Mouse (Mus musculus): Measurements from ENCODE around the gene Gtf3c1.

Gtf3c1 gene

DNA sequence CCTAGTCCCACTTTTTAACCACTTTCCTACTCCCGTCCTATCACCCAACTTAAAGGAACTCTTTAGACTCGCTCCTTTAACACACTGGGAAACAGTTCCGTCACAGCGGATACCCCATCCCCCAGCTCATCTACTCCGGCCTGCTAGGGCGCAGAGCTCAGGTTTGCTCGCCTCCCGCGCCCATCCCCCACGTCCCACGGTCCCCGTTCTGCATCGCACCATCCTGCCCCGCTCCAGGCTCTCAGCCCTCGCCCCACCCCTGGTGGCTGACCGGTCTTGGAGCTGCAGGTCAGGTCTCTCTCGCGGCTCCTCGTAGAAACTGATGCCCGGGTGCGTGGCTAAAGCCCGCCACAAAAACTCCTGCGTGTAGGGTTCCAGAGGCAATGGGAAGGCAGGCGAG, 394 bp downstream of the Gtf3c1 start:
- in situ Hi-C loops (cut with MboI): no loop called here

GRCm38 (mm10) chr7:125702791-125703190, 4.8 kb downstream of the Gtf3c1 start:
- in situ Hi-C loops (cut with MboI): no loop called here

- in situ Hi-C loops (cut with MboI): no loop called here
Observed at GRCm38 (mm10) chr7:125694056-125694455, 13.5 kb downstream of the Gtf3c1 start.

DNA sequence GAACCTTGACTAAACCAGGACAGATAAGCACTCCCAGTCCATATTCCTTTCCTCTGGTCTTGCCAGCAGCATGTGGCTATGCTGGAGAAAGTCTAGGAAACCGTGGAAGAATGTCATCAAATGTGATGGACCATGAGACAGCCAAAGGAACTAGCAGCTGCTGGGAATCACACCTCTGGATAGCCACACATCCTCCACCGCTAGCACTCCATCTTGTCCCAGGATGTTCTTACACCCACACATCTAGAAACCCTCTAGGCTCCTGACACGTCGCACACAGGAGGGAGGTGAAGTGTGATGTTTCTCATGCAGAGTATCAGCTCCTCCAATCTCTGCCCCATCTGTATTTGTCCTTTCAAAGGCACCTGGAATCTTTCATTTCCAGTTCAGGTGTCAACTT, 17.1 kb downstream of the Gtf3c1 start:
- in situ Hi-C loops (cut with MboI): no loop called here

GRCm38 (mm10) chr7:125679936-125680335, 27.6 kb downstream of the Gtf3c1 start:
- in situ Hi-C loops (cut with MboI): no loop called here

DNA sequence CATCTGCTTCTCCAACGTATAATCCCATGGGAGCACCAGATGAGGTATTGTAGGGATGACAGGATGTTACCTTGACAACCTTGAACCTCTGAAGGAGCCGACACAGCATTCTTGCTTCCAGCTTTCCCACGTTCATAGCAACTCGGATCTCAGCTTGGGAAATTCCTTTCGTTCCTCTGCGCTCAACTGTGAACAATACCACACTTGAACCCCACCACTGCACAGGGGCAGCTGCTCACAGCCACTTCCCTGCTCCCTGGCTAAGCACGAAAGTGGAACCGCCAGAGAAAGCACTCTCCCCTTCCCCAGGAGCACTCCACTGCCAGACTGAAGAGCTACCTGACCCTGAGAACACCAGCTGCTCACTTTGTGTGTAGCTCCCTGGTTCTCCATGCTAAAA, 28.8 kb downstream of the Gtf3c1 start:
- in situ Hi-C loops (cut with MboI): no loop called here

DNA sequence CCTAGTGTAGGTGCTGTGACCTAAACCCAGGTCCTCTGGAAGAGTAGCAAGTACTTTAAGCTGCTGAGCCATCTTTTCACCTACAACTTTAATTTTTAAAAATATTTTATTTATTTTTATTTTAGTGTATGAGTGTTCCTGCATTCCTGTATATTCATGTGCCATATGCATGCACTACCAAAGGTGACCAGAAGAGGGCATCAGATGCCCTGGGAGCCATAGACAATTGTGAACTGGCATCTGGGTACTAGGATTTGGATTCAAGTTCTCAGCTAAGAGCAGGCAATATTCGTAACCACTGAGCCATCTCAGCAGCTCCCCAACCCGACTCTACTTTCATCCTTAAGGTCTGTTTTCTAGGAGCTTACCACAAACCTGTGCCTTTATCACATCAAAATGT, 32.7 kb downstream of the Gtf3c1 start:
- in situ Hi-C loops (cut with MboI): no loop called here

GRCm38 (mm10) chr7:125671396-125671795, 36.2 kb downstream of the Gtf3c1 start:
- in situ Hi-C loops (cut with MboI): no loop called here

GRCm38 (mm10) chr7:125670865-125671264, 36.7 kb downstream of the Gtf3c1 start:
- in situ Hi-C loops (cut with MboI): no loop called here

DNA sequence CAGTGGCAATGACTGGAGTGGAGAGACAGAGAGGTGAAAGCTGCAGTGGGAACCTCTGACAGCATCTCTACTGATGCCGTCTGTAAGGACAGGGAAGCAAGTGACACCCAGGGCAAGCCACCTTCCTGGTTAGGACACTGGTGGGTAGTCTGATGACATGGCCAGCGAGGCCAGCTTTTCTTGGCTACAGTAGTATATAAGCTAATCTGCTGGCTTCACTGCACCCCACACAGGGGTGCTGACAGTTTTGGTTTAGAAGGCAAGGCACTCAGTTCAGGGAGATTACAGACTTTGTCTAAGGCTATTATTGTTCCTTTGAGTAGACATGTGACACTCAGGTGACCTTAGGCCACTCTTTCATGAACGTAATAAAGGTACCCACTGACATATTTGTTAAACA, 43.9 kb downstream of the Gtf3c1 start:
- in situ Hi-C loops (cut with MboI): no loop called here

DNA sequence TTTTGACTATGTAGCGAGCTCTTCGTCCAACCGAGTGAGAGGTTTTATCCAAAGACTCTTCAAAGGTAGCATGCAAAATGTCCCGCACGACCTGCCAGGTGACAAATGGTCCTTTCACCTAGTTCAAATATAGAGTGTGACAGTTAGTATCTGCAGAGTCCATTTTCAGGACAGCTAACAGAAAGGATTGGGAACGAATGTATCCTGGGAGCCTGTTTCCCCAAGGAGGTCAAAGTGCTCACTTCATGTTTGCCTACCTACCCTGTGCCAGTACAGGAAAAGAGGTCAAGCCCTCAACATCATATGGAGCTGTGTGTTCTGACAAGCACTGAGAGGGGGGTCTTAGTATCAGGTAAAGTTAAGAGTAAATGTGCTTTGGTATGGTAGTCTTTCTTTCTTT, 50.1 kb downstream of the Gtf3c1 start:
- in situ Hi-C loops (cut with MboI): no loop called here

GRCm38 (mm10) chr7:125649013-125649412, 58.6 kb downstream of the Gtf3c1 start:
- in situ Hi-C loops (cut with MboI): no loop called here

- in situ Hi-C loops (cut with MboI): no loop called here
Observed at GRCm38 (mm10) chr7:125645413-125645812, 62.2 kb downstream of the Gtf3c1 start.

DNA sequence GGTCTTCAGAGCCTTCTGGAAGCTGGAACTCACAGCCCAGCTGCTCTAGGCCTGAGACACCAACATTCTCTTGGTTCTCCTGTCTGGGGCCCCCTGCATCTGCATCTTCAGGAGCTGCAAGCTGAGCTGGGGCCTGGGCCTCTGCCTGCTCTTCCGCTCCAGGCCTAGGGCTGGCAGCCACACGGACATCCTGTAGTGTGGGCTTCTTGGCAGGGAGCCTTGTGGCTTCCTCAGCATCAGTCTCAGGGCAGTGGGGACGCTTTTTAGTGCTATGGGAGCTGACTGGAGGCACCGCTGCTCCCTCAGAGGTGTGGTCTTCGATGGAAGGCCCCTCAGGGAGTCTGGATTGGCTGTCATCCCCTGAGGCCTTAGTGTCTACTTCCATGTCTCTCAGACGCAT, 63.7 kb downstream of the Gtf3c1 start:
- in situ Hi-C loops (cut with MboI): no loop called here

DNA sequence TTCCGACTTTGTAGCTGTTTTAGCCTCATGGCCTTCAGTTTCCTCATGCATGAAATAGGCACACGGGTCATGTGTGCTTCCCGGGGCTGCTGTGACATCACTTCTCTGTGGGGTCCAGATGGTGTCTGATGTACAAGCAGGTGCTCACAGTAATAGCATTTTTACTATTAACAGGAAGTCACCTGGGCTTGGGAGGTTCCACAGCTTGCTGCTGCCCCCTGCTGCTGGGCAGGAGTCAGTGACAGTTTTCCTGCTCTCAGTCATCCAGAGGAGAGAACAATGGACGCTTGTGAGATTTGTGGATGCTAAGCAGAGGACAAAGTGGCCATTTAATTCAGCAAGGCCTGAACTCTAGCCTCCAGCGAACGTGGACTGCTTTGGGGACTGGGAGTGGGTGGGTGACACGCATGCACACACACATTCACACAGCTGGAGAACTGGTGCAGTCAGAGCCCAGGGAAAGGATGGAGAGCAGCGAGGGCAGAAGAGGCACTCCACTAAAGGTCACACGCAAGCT, 68.7 kb downstream of the Gtf3c1 start:
- in situ Hi-C loops (cut with MboI): no loop called here

DNA sequence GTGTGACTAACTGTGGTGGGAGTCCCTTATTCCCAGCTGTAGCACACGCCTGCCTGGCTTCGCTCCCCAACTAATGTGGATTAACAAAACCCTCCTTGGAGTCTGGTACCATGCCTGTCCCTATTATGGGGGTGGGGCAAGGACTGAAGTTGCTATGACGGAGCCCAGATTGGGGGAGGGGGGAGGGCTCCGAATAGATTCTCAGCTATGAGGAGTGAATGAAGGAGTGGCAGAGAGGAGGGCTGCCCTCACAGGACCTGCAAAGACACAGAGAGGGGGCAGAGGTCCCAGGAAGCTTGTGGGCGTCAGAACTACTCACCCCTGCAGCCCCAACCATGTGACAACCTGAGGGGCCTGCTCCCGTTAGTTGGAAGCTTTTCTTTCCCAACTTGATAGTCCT, 69.2 kb downstream of the Gtf3c1 start:
- in situ Hi-C loops (cut with MboI): no loop called here

GRCm38 (mm10) chr7:125637220-125638140, 70.1 kb downstream of the Gtf3c1 start:
- in situ Hi-C loops (cut with MboI): no loop called here

- in situ Hi-C loops (cut with MboI): no loop called here
Observed at GRCm38 (mm10) chr7:125630989-125631388, 76.6 kb downstream of the Gtf3c1 start.

DNA sequence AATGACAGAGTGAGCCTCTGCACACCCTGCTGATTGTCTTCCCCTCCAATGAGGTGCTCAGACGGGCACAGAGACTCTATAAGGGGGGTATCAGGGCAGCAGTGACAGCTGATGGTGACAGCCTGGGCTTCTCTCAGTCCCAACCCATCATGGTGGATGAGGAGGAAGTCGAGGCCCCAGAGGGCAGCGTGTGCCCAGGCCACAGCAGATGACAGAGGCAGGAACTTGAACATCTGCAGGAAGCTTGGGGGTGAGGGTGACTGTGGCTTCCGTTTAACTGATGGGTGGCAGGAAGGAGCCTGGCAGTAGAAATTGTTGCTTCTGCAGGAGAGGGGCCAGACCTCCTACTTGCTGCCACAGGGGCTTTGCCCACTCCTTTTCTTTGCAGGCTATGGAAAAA, 77.3 kb downstream of the Gtf3c1 start:
- in situ Hi-C loops (cut with MboI): no loop called here

GRCm38 (mm10) chr7:125625829-125626228, 81.8 kb downstream of the Gtf3c1 start:
- in situ Hi-C loops (cut with MboI): no loop called here

DNA sequence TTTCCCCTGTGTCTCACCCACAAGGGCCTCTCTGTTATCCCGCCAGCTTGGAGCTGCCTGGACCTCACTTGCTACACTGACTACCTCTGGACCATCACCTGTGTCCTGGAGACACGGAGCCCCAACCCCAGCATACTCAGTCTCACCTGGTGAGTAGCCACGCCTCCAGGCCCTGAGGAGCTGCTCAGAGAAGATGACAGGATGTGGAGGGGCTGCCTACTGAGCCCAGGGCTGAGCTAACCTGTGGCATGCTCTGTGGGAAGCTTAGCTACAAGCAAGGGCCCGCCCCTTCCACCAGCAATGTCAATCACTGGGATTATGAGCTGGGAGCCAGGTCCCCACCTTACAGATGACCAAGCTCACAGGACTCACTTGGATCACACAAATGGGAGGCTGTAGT, 82.4 kb downstream of the Gtf3c1 start:
- in situ Hi-C loops (cut with MboI): no loop called here

DNA sequence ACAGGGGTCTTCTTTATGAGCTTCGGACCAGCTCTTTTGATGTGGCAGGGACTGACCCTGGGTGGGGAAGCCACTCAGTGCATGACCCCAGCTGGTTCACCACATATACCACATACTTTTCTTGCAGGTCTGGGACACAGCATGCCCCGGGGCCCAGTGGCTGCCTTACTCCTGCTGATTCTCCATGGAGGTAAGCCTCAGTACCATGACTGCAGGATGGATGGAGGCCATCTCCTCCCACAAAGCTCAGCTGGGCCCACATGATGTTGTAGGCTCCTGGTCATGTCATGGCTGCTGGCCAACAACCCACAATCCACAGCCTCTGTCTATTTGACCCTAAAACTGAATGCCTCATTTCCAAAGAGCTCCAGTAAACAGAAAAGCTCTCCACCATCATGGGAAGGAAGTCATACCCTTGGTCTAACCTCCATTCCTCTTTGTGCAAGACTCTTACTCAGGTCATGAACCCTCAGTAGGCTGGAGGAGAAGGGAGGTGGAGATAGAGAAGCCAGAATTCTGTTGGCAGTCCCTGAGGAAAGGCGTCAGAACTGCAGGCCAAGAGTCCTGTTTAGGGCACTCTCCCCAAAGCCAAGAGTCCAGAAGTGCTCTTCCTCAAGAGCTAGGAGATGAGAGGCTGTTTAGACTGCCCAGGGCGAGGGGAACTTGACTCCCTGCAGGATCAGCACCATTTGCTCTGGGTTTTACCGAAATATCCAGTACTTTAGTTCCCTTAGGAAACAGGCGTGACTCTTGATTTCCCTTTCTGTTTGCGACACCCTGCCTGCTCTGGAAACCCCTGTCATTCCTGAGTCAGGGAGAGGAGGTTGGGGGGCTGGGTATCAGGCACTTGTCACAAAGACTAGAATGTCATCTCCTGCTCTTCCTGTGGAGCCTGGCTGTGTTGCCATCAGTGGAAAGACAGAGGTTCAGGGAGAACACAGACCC, 84.6 kb downstream of the Gtf3c1 start:
- in situ Hi-C loops (cut with MboI): no loop called here

- in situ Hi-C loops (cut with MboI): no loop called here
Observed at GRCm38 (mm10) chr7:125620077-125620476, 87.5 kb downstream of the Gtf3c1 start.
